Mouse (Mus musculus) macrophage (primary cell): ENCODE results near the gene Prp2. TPM values are rescaled to one million over a fixed set of nuclear protein-coding genes. Genes with fewer than 3 reads are reported as not detected.
"Not testable (repeated sequence)": the region's sequence is repeated elsewhere in the genome, so short reads cannot be mapped to it uniquely, and the experiment has no call there.

ENCODE experiments used
- H3K27ac ChIP-seq: fragments of 350-480 bp; formaldehyde crosslinking; 2 replicates; pipeline ENCODE4 v1.9.0; 2021
- H3K36me3 ChIP-seq: fragments of 350-480 bp; formaldehyde crosslinking; 2 replicates; pipeline ENCODE4 v1.9.0; 2021; ENCODE audit errors: inconsistent target
- H3K4me3 ChIP-seq: fragments of 350-480 bp; formaldehyde crosslinking; 2 replicates; pipeline ENCODE4 v1.9.0; 2021; ENCODE audit errors: inconsistent target
- H3K79me2 ChIP-seq: fragments of 350-480 bp; formaldehyde crosslinking; 2 replicates; pipeline ENCODE4 v1.9.0; 2021; ENCODE audit errors: inconsistent target
- WGBS: methylation state at CpG from one replicate; pipeline ENCODE4 v1.1.7; 2026; ENCODE audit warnings: inconsistent platforms; ENCODE audit not compliant: missing documents; 5-methylcytosine and 5-hydroxymethylcytosine counted together
- polyA plus RNA-seq: library from polyadenylated mRNA; stranded (reverse); fragments of 250-400 nt; gene quantifications from 3 replicates; pipeline ENCODE4 v1.2.4, GENCODE M21; 2018; ENCODE audit warnings: inconsistent platforms
- total RNA-seq, 78 experiments: library from RNA; depleted of rRNA; stranded (reverse); fragments of 250-400 nt; gene quantifications; 1 replicate in 9 of 78; 2 replicates in 24 of 78; 3 replicates in 43 of 78; 4 replicates in 2 of 78; pipeline ENCODE4 v1.2.4; 2018; ENCODE audit warnings: inconsistent platforms in 56 of 78

Gene Prp2
- not detected for total RNA-seq (2018; cell fraction: chromatin; rRNA removed)
- total RNA-seq (2018; cell fraction: cytosol; rRNA removed): not detected
- not detected for total RNA-seq (2018; cell fraction: nucleus; rRNA removed)
- not detected in 3 replicates for polyA plus RNA-seq

GRCm38 (mm10) chr6:132595613-132596012, at the start of gene Prp2:
Gene Prp2, plus strand, starts transcription at chr6:132595913.
- H3K27ac ChIP-seq, H3K4me3 ChIP-seq, H3K36me3 ChIP-seq, H3K79me2 ChIP-seq: not testable (repeated sequence)
- 71% methylated on average over 1 of the region's 2 CpGs for WGBS

GRCm38 (mm10) chr6:132569509-132569908, 26.2 kb upstream of the Prp2 start, which contains the start of gene Prh1:
Gene Prh1, plus strand, starts transcription at chr6:132569809.
- H3K36me3 ChIP-seq, H3K4me3 ChIP-seq, H3K27ac ChIP-seq, H3K79me2 ChIP-seq: not testable (repeated sequence)
- WGBS: 67% methylated on average over 1 of the region's 1 CpGs

- no peak overlapping the region for H3K27ac ChIP-seq
- no peaks in the 10 kb centered on the region for H3K79me2 ChIP-seq
- H3K4me3 ChIP-seq: no peak overlapping the region
- no peaks in the 10 kb centered on the region for H3K36me3 ChIP-seq
Measured at GRCm38 (mm10) chr6:132649399-132649798, 53.7 kb downstream of the Prp2 start.

Other genes starting within 250 kb of the Prp2 start
- gene Gm8882, start 231.8 kb upstream of the Prp2 start, polyA plus RNA-seq: not detected in 3 replicates
- gene Prh1, start 26.1 kb upstream of the Prp2 start, polyA plus RNA-seq: not detected in 3 replicates
- gene A630073D07Rik, start 55.6 kb downstream of the Prp2 start, polyA plus RNA-seq: not detected in 3 replicates
- gene Tas2r120, start 61.0 kb downstream of the Prp2 start, polyA plus RNA-seq: not detected in 3 replicates
- not detected in 3 replicates for gene Tas2r121, start 105.1 kb downstream of the Prp2 start, polyA plus RNA-seq
- not detected in 3 replicates for gene Tas2r122, start 116.0 kb downstream of the Prp2 start, polyA plus RNA-seq
- gene Tas2r115, start 142.1 kb downstream of the Prp2 start, polyA plus RNA-seq: not detected in 3 replicates
- gene Tas2r124, start 158.8 kb downstream of the Prp2 start, polyA plus RNA-seq: not detected in 3 replicates
- not detected in 3 replicates for gene Tas2r102, start 166.2 kb downstream of the Prp2 start, polyA plus RNA-seq
- not detected in 3 replicates for gene Tas2r136, start 182.2 kb downstream of the Prp2 start, polyA plus RNA-seq
- not detected in 3 replicates for gene Tas2r117, start 206.9 kb downstream of the Prp2 start, polyA plus RNA-seq